In genomic region chrX:107306492-107306891, GRCm38 (mm10) we compare ENCODE assay signal across 31 mouse cellular contexts. TPM values are rescaled to one million over a fixed set of nuclear protein-coding genes. Genes with fewer than 3 reads are reported as not detected.
DNase-seq lines count a peak whose midpoint lies in the region; ATAC-seq and TF ChIP-seq lines count a peak whose summit lies in the region.
"Had no signal": no experiment of that assay in that cellular context is flagged by ENCODE, and none has a peak within 500 bp of the region (broad histone marks: within the 10 kb centered on the region; RNA-seq: fewer than 3 reads in every experiment).

No protein-coding gene starts in this region.

- H3K27ac ChIP-seq in heart, postnatal 0 days (ENCODE audit: low read depth): no peak overlapping the region
- no peak overlapping the region for H3K27ac ChIP-seq in midbrain, postnatal 0 days (ENCODE audit: low read depth, low read length)
- no peak overlapping the region for H3K27ac ChIP-seq in midbrain, embryonic 16.5 days (ENCODE audit: low read length)
- no peak overlapping the region for H3K27ac ChIP-seq in CH12.LX (ENCODE audit: insufficient read depth, low read depth)
- H3K27ac ChIP-seq: embryonic facial prominence, embryonic 15.5 days; heart, embryonic 10.5 days; hindbrain, embryonic 10.5 days; hindbrain, postnatal 0 days; kidney, embryonic 15.5 days; midbrain, embryonic 12.5 days; neural tube, embryonic 13.5 days had no signal

- 0 out of 2 replicates have a peak, but pooled peaks have one; percentile 9 for TF ChIP-seq CTCF in heart, postnatal 0 days (IDR thresholded peaks at IDR 0.05; ENCODE audit: low read depth)
- TF ChIP-seq CTCF in midbrain, postnatal 0 days (IDR thresholded peaks at IDR 0.05): peak; percentile 20; the same call in 1 of the 2 replicates
- TF ChIP-seq CTCF in CH12.LX (conservative IDR thresholded peaks at IDR 0.05 in 1 of 2, IDR thresholded peaks at IDR 0.05 in 1 of 2; ENCODE audit: low read depth in 2 of 2, low read length in 2 of 2): peak in 1 of 2 experiments; percentile 60; a peak in 2 of 4 replicates

- H3K9me3 ChIP-seq in heart, postnatal 0 days (replicated peaks; ENCODE audit: control insufficient read depth, low read length): no peaks in the 10 kb centered on the region
- no peaks in the 10 kb centered on the region for H3K9me3 ChIP-seq in midbrain, postnatal 0 days (ENCODE audit: low read length)
- no peaks in the 10 kb centered on the region for H3K9me3 ChIP-seq in midbrain, embryonic 16.5 days (replicated peaks; ENCODE audit: control insufficient read depth, low read length, poor library complexity, severe bottlenecking)
- H3K9me3 ChIP-seq in CH12.LX (replicated peaks; ENCODE audit: low read length): no peaks in the 10 kb centered on the region
- H3K9me3 ChIP-seq: embryonic facial prominence, embryonic 15.5 days; heart, embryonic 10.5 days; hindbrain, embryonic 10.5 days; kidney, embryonic 15.5 days; midbrain, embryonic 12.5 days; neural tube, embryonic 13.5 days had no signal

- TF ChIP-seq POLR2A in CH12.LX (IDR thresholded peaks at IDR 0.05; ENCODE audit: low read depth, low read length): no peak

- no peak for TF ChIP-seq EP300 in heart, postnatal 0 days (IDR thresholded peaks at IDR 0.05; ENCODE audit: low read depth)
- no peak for TF ChIP-seq EP300 in CH12.LX (IDR thresholded peaks at IDR 0.05; ENCODE audit: low read length)

- H3K4me3 ChIP-seq in heart, postnatal 0 days (ENCODE audit: low read depth, low read length): no peak overlapping the region
- H3K4me3 ChIP-seq in midbrain, postnatal 0 days (ENCODE audit: low read depth, low read length): no peak overlapping the region
- no peak overlapping the region for H3K4me3 ChIP-seq in midbrain, embryonic 16.5 days (ENCODE audit: low read depth, low read length)
- no peak overlapping the region for H3K4me3 ChIP-seq in CH12.LX (replicated peaks in 1 of 3; ENCODE audit: low read depth in 2 of 3, low read length in 2 of 3, poor library complexity in 1 of 3)
- H3K4me3 ChIP-seq: embryonic facial prominence, embryonic 15.5 days; heart, embryonic 10.5 days; hindbrain, embryonic 10.5 days; kidney, embryonic 15.5 days; midbrain, embryonic 12.5 days; neural tube, embryonic 13.5 days had no signal

- dilution Hi-C loops in CH12.LX (cut with MboI; ENCODE audit: extremely low pct_ligation_motif_present, extremely low pct_unique_long_range_greater_than_20kb, low sequenced_read_pairs): no loop called here

- H3K4me2 ChIP-seq in heart, postnatal 0 days (ENCODE audit: low read depth, low read length): no peak overlapping the region
- H3K4me2 ChIP-seq in midbrain, postnatal 0 days (ENCODE audit: low read depth, low read length, poor library complexity, severe bottlenecking): no peak overlapping the region
- H3K4me2 ChIP-seq in midbrain, embryonic 16.5 days (ENCODE audit: low read length): no peak overlapping the region
- H3K4me2 ChIP-seq in CH12.LX (ENCODE audit: insufficient read depth, low read depth, poor library complexity, severe bottlenecking): no peak overlapping the region
- H3K4me2 ChIP-seq: embryonic facial prominence, embryonic 15.5 days; kidney, embryonic 15.5 days; midbrain, embryonic 12.5 days; neural tube, embryonic 13.5 days had no signal

- in situ Hi-C loops in CH12.LX (cut with MboI; ENCODE audit: low pct_ligation_motif_present, low pct_unique_long_range_greater_than_20kb, low sequenced_read_pairs): no loop called here

- no peaks in the 10 kb centered on the region for H3K79me2 ChIP-seq in CH12.LX (replicated peaks; ENCODE audit: control insufficient read depth, extremely low read depth, insufficient read depth, poor library complexity, severe bottlenecking)

- H3K27me3 ChIP-seq in heart, postnatal 0 days (ENCODE audit: control insufficient read depth, insufficient read depth, low read length): no peaks in the 10 kb centered on the region
- no peaks in the 10 kb centered on the region for H3K27me3 ChIP-seq in midbrain, postnatal 0 days (ENCODE audit: insufficient read depth, low read length)
- no peaks in the 10 kb centered on the region for H3K27me3 ChIP-seq in midbrain, embryonic 16.5 days (ENCODE audit: control insufficient read depth, insufficient read depth, low read depth, low read length)
- no peaks in the 10 kb centered on the region for H3K27me3 ChIP-seq in CH12.LX (replicated peaks)
- no peaks in the 10 kb centered on the region for H3K27me3 ChIP-seq in splenic B cell, adult 2 months (ENCODE audit: control insufficient read depth, insufficient read depth, low read length, poor library complexity, severe bottlenecking)
- H3K27me3 ChIP-seq: embryonic facial prominence, embryonic 15.5 days; kidney, embryonic 15.5 days; midbrain, embryonic 12.5 days; neural tube, embryonic 13.5 days had no signal

- no peak for ATAC-seq in heart, postnatal 0 days (ENCODE audit: insufficient read depth, low read depth)
- ATAC-seq in midbrain, postnatal 0 days (ENCODE audit: low FRiP score): no peak
- no peak for ATAC-seq in midbrain, embryonic 16.5 days
- ATAC-seq: hindbrain, postnatal 0 days; Patski had no signal

- H3K4me1 ChIP-seq in heart, postnatal 0 days (ENCODE audit: control insufficient read depth, insufficient read depth): no peaks in the 10 kb centered on the region
- no peaks in the 10 kb centered on the region for H3K4me1 ChIP-seq in midbrain, postnatal 0 days (ENCODE audit: insufficient read depth, low read length)
- H3K4me1 ChIP-seq in midbrain, embryonic 16.5 days (ENCODE audit: control insufficient read depth, insufficient read depth, low read length): no peaks in the 10 kb centered on the region
- peaks cover 3 to 8% of the 10 kb centered on the region in 2 experiments; a peak in 2 of 4 replicates for H3K4me1 ChIP-seq in CH12.LX (ENCODE audit: control insufficient read depth in 1 of 2, insufficient read depth in 2 of 2)
- H3K4me1 ChIP-seq: embryonic facial prominence, embryonic 15.5 days; heart, embryonic 10.5 days; hindbrain, embryonic 10.5 days; kidney, embryonic 15.5 days; midbrain, embryonic 12.5 days; neural tube, embryonic 13.5 days had no signal

- intact Hi-C loops in heart, postnatal 14 days (cut with DNase I): no loop called here

- no peaks in the 10 kb centered on the region for H3K36me3 ChIP-seq in heart, postnatal 0 days (replicated peaks; ENCODE audit: control insufficient read depth, insufficient read depth, low read length)
- H3K36me3 ChIP-seq in midbrain, postnatal 0 days (ENCODE audit: insufficient read depth, low read length): no peaks in the 10 kb centered on the region
- H3K36me3 ChIP-seq in midbrain, embryonic 16.5 days (ENCODE audit: control insufficient read depth, insufficient read depth, low read length): no peaks in the 10 kb centered on the region
- H3K36me3 ChIP-seq in CH12.LX (replicated peaks in 1 of 2; ENCODE audit: control insufficient read depth in 1 of 2, insufficient read depth in 1 of 2, low read length in 1 of 2): no peaks in the 10 kb centered on the region
- no peaks in the 10 kb centered on the region for H3K36me3 ChIP-seq in splenic B cell, adult 2 months (ENCODE audit: control insufficient read depth, insufficient read depth, low read length, poor library complexity, severe bottlenecking)
- H3K36me3 ChIP-seq: embryonic facial prominence, embryonic 15.5 days; heart, embryonic 10.5 days; hindbrain, embryonic 10.5 days; kidney, embryonic 15.5 days; midbrain, embryonic 12.5 days; neural tube, embryonic 13.5 days had no signal

- H3K9ac ChIP-seq in heart, postnatal 0 days (replicated peaks; ENCODE audit: low read depth, low read length): no peak overlapping the region
- no peak overlapping the region for H3K9ac ChIP-seq in midbrain, postnatal 0 days (replicated peaks; ENCODE audit: low read length, poor library complexity, severe bottlenecking)
- H3K9ac ChIP-seq in midbrain, embryonic 16.5 days (ENCODE audit: low read depth, low read length): no peak overlapping the region
- no peak overlapping the region for H3K9ac ChIP-seq in CH12.LX (ENCODE audit: insufficient read depth, low read depth)
- H3K9ac ChIP-seq: embryonic facial prominence, embryonic 15.5 days; kidney, embryonic 15.5 days; midbrain, embryonic 12.5 days; neural tube, embryonic 13.5 days had no signal

- no peak for DNase-seq in heart, postnatal 0 days (ENCODE audit: low spot score)
- no peak for DNase-seq in heart, postnatal 14 days
- no peak for DNase-seq in midbrain, postnatal 0 days (ENCODE audit: low spot score)
- DNase-seq in CH12.LX (ENCODE audit: extremely low read depth): no peak
- peak; percentile 38 for DNase-seq in splenic B cell, adult 2 months (ENCODE audit: low read depth, low spot score)
- no peak for DNase-seq in urinary bladder, postnatal 25 days (ENCODE audit: low spot score)
- DNase-seq: adrenal gland, postnatal 36 days; cerebellum, adult 11 months; cerebellum, adult 9-11 months; kidney, adult 11 months; kidney, postnatal 36 days; layer of hippocampus, adult 9-11 months; lung, adult 18-20 months; lung, postnatal 14 days; retina, postnatal 1 day; right cerebral cortex, postnatal 25 days; spleen, adult 18-20 months had no signal

- TF ChIP-seq RAD21 in CH12.LX (IDR thresholded peaks at IDR 0.05; ENCODE audit: low read depth, low read length): peak; percentile 74

TF ChIP-seq in CH12.LX, 34 proteins besides CTCF, POLR2A, EP300 and RAD21:
- TF ChIP-seq CHD2 (IDR thresholded peaks at IDR 0.05; ENCODE audit: low read length) (no peak), SMC3 (IDR thresholded peaks at IDR 0.05; ENCODE audit: low read depth, low read length) (peak; percentile 75)

RNA-seq across cellular contexts. Expression of gene Gpr174, which starts 50.8 kb away (rescaled TPM):
- total RNA-seq in heart, postnatal 0 days (2014; rRNA removed; ENCODE audit: low replicate concordance): 0.46 TPM in 1 of 2 replicates, not detected in the other
- 0.11 and 0.12 TPM in 2 replicates for polyA plus RNA-seq in heart, postnatal 0 days (2015; fragmentation: Nextera tagmentation; extraction: Ambion mirVana)
- total RNA-seq in heart, postnatal 14 days (2021): under 1 TPM in 1 of 2 experiments, not detected in 1; 0.51 TPM
- total RNA-seq in midbrain, postnatal 0 days (2014; rRNA removed): 0.19 TPM in 1 of 2 replicates, not detected in the other
- polyA plus RNA-seq in midbrain, postnatal 0 days (2015; fragmentation: Nextera tagmentation; extraction: Ambion mirVana): 0.05 TPM in 1 of 2 replicates, not detected in the other
- polyA plus RNA-seq in midbrain, embryonic 16.5 days (2015; fragmentation: Nextera tagmentation; extraction: Ambion mirVana): 0.09 TPM in 1 of 2 replicates, not detected in the other
- total RNA-seq in CH12.LX (2012; rRNA removed): 8.5 and 13.3 TPM in 2 replicates
- total RNA-seq in CH12.LX (2014; rRNA removed): 30.3 and 39.3 TPM in 2 replicates
- polyA plus RNA-seq in CH12.LX (2012; ENCODE audit: insufficient read length, low read depth): 15.2 and 16.2 TPM in 2 replicates
- total RNA-seq: adrenal gland, postnatal 36 days; gastrocnemius, adult 8-10 months; granulocyte monocyte progenitor cell, adult 5-6 weeks; hindbrain, postnatal 0 days; left cerebral cortex, adult 18-20 months had no signal
- polyA plus RNA-seq: C2C12; heart, embryonic 10.5 days; hindbrain, embryonic 10.5 days; limb, embryonic 11.5 days; neural tube, embryonic 13.5 days; Patski had no signal
